Mouse (Mus musculus) embryonic facial prominence, embryonic 12.5 days (tissue): Measurements from ENCODE around the gene Six1. TPM values are rescaled to one million over a fixed set of nuclear protein-coding genes. Genes with fewer than 3 reads are reported as not detected.

ENCODE experiments used
- polyA plus RNA-seq: library from polyadenylated mRNA; unstranded; fragments of >200 nt; fragmentation: Nextera tagmentation; extraction: Ambion mirVana; gene quantifications from 2 replicates; pipeline ENCODE4 v1.2.1, GENCODE M21; 2016

Gene Six1
- polyA plus RNA-seq, 1 experiment from 2014 or later: 75.3 TPM

Other genes starting within 250 kb of the Six1 start
- gene Six6, start 114.0 kb downstream of the Six1 start, polyA plus RNA-seq: 5.8 and 8.3 TPM in 2 replicates
- 7.5 and 10.3 TPM in 2 replicates for gene 4930447C04Rik, start 113.1 kb downstream of the Six1 start, polyA plus RNA-seq
- gene Six4, start 59.6 kb upstream of the Six1 start, polyA plus RNA-seq: 13.5 and 13.7 TPM in 2 replicates
- gene Mnat1, start 69.8 kb upstream of the Six1 start, polyA plus RNA-seq: 39.5 and 41.6 TPM in 2 replicates
- 18.1 and 18.6 TPM in 2 replicates for gene Trmt5, start 232.8 kb upstream of the Six1 start, polyA plus RNA-seq
- 15.0 and 17.2 TPM in 2 replicates for gene Slc38a6, start 232.9 kb upstream of the Six1 start, polyA plus RNA-seq